8 mouse cellular contexts compared by ENCODE assay signal in the genomic region with DNA sequence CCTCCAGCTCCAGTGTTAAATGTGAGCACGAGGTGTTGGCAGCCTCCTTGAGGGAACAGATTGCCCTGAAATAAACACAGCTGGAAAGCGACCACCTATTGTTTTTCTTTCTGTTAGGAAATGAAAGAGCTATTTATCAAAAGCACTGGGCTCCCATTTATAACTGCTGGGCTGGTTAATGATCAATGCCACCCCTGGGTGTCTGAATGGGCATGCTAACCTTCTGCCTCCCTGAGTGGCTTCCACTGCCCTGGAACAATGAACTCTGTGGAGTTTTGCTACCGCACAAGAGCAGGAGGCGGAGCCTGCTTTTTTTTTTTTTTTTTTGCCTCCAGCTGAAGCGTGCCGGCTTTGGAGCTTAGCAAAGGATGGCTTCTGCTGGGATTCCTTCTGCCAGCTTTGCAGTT.
DNase-seq lines count a peak whose midpoint lies in the region; ATAC-seq lines count a peak whose summit lies in the region.

No protein-coding gene starts in this region.

- DNase-seq in left cerebral cortex, postnatal 4 days, result peak; percentile 61
- DNase-seq in left cerebral cortex, adult 18-20 months (ENCODE audit: low spot score in 2 of 2), result no peak
- peak; percentile 64 for DNase-seq in embryonic facial prominence, embryonic 10.5 days (ENCODE audit: low spot score)
- peak; percentile 79 for DNase-seq in hindbrain, embryonic 11.5 days (ENCODE audit: low spot score)
- DNase-seq in limb, embryonic 10.5 days (ENCODE audit: low spot score), result peak; percentile 63
- no peak for DNase-seq in thymus, postnatal 25 days
- no peak for DNase-seq in thymus, postnatal 36 days

- intact Hi-C loops in left cerebral cortex, postnatal 4 days (cut with DNase I), result no loop called here

- under 1% methylated on average over 6 of the region's 6 CpGs for WGBS in embryonic facial prominence, embryonic 10.5 days
- 0% methylated on average over 6 of the region's 6 CpGs for WGBS in hindbrain, embryonic 11.5 days
- WGBS in limb, embryonic 10.5 days, result 3% methylated on average over 5 of the region's 6 CpGs
- WGBS in midbrain, embryonic 13.5 days, result 2% methylated on average over 5 of the region's 6 CpGs

- H3K27me3 ChIP-seq in embryonic facial prominence, embryonic 10.5 days (replicated peaks; ENCODE audit: low read depth, poor library complexity, severe bottlenecking), result peaks cover 12% of the 10 kb centered on the region; the same call in 1 of the 2 replicates
- peaks cover 25% of the 10 kb centered on the region for H3K27me3 ChIP-seq in hindbrain, embryonic 11.5 days (ENCODE audit: control insufficient read depth, insufficient read depth, low read length)
- no peaks in the 10 kb centered on the region for H3K27me3 ChIP-seq in limb, embryonic 10.5 days (ENCODE audit: low read depth, poor library complexity, severe bottlenecking)
- H3K27me3 ChIP-seq in midbrain, embryonic 13.5 days, result peaks cover 43% of the 10 kb centered on the region

- H3K27ac ChIP-seq in embryonic facial prominence, embryonic 10.5 days (replicated peaks), result peak overlapping the region; percentile 66
- H3K27ac ChIP-seq in hindbrain, embryonic 11.5 days (ENCODE audit: low read depth, low read length), result no peak overlapping the region
- peak overlapping the region; percentile 32; the same call in 1 of the 2 replicates for H3K27ac ChIP-seq in limb, embryonic 10.5 days
- H3K27ac ChIP-seq in midbrain, embryonic 13.5 days, result peak overlapping the region; percentile 26; the same call in 1 of the 2 replicates

- peak overlapping the region; percentile 30; the same call in 1 of the 2 replicates for H3K4me3 ChIP-seq in embryonic facial prominence, embryonic 10.5 days
- no peak overlapping the region for H3K4me3 ChIP-seq in hindbrain, embryonic 11.5 days (ENCODE audit: low read depth, low read length)
- peak overlapping the region; percentile 27 for H3K4me3 ChIP-seq in limb, embryonic 10.5 days
- H3K4me3 ChIP-seq in midbrain, embryonic 13.5 days (replicated peaks), result 0 out of 2 replicates have a peak overlapping the region, but pooled peaks have one; percentile 3

- peak; percentile 93 for ATAC-seq in hindbrain, embryonic 11.5 days (ENCODE audit: low FRiP score)
- peak; percentile 88 for ATAC-seq in midbrain, embryonic 13.5 days

- H3K9me3 ChIP-seq in embryonic facial prominence, embryonic 10.5 days, result no peaks in the 10 kb centered on the region
- no peaks in the 10 kb centered on the region for H3K9me3 ChIP-seq in hindbrain, embryonic 11.5 days (ENCODE audit: control insufficient read depth, low read length)
- no peaks in the 10 kb centered on the region for H3K9me3 ChIP-seq in limb, embryonic 10.5 days (replicated peaks)
- no peaks in the 10 kb centered on the region for H3K9me3 ChIP-seq in midbrain, embryonic 13.5 days

- H3K4me1 ChIP-seq in embryonic facial prominence, embryonic 10.5 days, result peaks cover 41% of the 10 kb centered on the region
- peaks cover 8% of the 10 kb centered on the region for H3K4me1 ChIP-seq in hindbrain, embryonic 11.5 days (replicated peaks; ENCODE audit: control insufficient read depth, insufficient read depth, low read length)
- H3K4me1 ChIP-seq in limb, embryonic 10.5 days, result peaks cover 48% of the 10 kb centered on the region
- H3K4me1 ChIP-seq in midbrain, embryonic 13.5 days (replicated peaks), result peaks cover 45% of the 10 kb centered on the region

- no peak overlapping the region for H3K9ac ChIP-seq in hindbrain, embryonic 11.5 days (ENCODE audit: low read depth, low read length)
- peak overlapping the region; percentile 4; the same call in 1 of the 2 replicates for H3K9ac ChIP-seq in midbrain, embryonic 13.5 days (replicated peaks)

- peaks cover 12% of the 10 kb centered on the region; the same call in 1 of the 2 replicates for H3K36me3 ChIP-seq in embryonic facial prominence, embryonic 10.5 days (replicated peaks)
- no peaks in the 10 kb centered on the region for H3K36me3 ChIP-seq in hindbrain, embryonic 11.5 days (ENCODE audit: control insufficient read depth, insufficient read depth, low read length)
- peaks cover 12% of the 10 kb centered on the region; the same call in 1 of the 2 replicates for H3K36me3 ChIP-seq in limb, embryonic 10.5 days
- no peaks in the 10 kb centered on the region for H3K36me3 ChIP-seq in midbrain, embryonic 13.5 days

- H3K4me2 ChIP-seq in hindbrain, embryonic 11.5 days (replicated peaks; ENCODE audit: low read depth, low read length), result peak overlapping the region; percentile 24; the same call in 1 of the 2 replicates
- H3K4me2 ChIP-seq in midbrain, embryonic 13.5 days (replicated peaks), result peak overlapping the region; percentile 47

Comparison
In these comparisons a context has a peak if more than half of its experiments do, and no peak if none do; other contexts are left out.
1. DNase-seq: peak in left cerebral cortex, postnatal 4 days (single experiment), embryonic facial prominence, embryonic 10.5 days (single experiment), hindbrain, embryonic 11.5 days (single experiment) and limb, embryonic 10.5 days (single experiment); none in left cerebral cortex, adult 18-20 months (0 of 2), thymus, postnatal 25 days (single experiment) and thymus, postnatal 36 days (0 of 2).